Mouse (Mus musculus): ENCODE measurements around the gene Gm28053.

Gm28053 gene

GRCm38 (mm10) chr6:48692962-48693361 is 25.4 kb upstream of the Gm28053 start:
- no peak for DNase-seq (ENCODE audit: low spot score)

- DNase-seq (ENCODE audit: low spot score) = no peak
Observed at GRCm38 (mm10) chr6:48696830-48697554, 21.4 kb upstream of the Gm28053 start.

- DNase-seq (ENCODE audit: low spot score) = no peak
Observed at GRCm38 (mm10) chr6:48697555-48697930, 20.9 kb upstream of the Gm28053 start.

GRCm38 (mm10) chr6:48698066-48698856 is 20.1 kb upstream of the Gm28053 start:
- no peak for DNase-seq (ENCODE audit: low spot score)

GRCm38 (mm10) chr6:48698888-48699287 is 19.5 kb upstream of the Gm28053 start:
- DNase-seq (ENCODE audit: low spot score) = no peak

GRCm38 (mm10) chr6:48700251-48701075 is 17.9 kb upstream of the Gm28053 start:
- no peak for DNase-seq (ENCODE audit: low spot score)

GRCm38 (mm10) chr6:48702146-48702545 is 16.3 kb upstream of the Gm28053 start:
- DNase-seq (ENCODE audit: low spot score) = no peak

- no peak for DNase-seq (ENCODE audit: low spot score)
Observed at GRCm38 (mm10) chr6:48702601-48703000, 15.8 kb upstream of the Gm28053 start.

GRCm38 (mm10) chr6:48704146-48704545 is 14.3 kb upstream of the Gm28053 start:
- DNase-seq (ENCODE audit: low spot score) = no peak

- no peak for DNase-seq (ENCODE audit: low spot score)
Observed at GRCm38 (mm10) chr6:48706130-48706529, 12.3 kb upstream of the Gm28053 start.

- no peak for DNase-seq (ENCODE audit: low spot score)
Observed at GRCm38 (mm10) chr6:48720326-48720725, 1.9 kb downstream of the Gm28053 start.

- no peak for DNase-seq (ENCODE audit: low spot score)
Observed at GRCm38 (mm10) chr6:48723468-48723867, 5.1 kb downstream of the Gm28053 start.

- no peak for DNase-seq (ENCODE audit: low spot score)
Observed at GRCm38 (mm10) chr6:48725476-48725875, 7.1 kb downstream of the Gm28053 start.

GRCm38 (mm10) chr6:48727761-48728160 is 9.4 kb downstream of the Gm28053 start:
- DNase-seq (ENCODE audit: low spot score) = no peak

- no peak for DNase-seq (ENCODE audit: low spot score)
Observed at GRCm38 (mm10) chr6:48732864-48733304, 14.5 kb downstream of the Gm28053 start.

GRCm38 (mm10) chr6:48733660-48734059 is 15.3 kb downstream of the Gm28053 start:
- DNase-seq (ENCODE audit: low spot score) = no peak

GRCm38 (mm10) chr6:48737053-48737452 is 18.6 kb downstream of the Gm28053 start:
- no peak for DNase-seq (ENCODE audit: low spot score)

GRCm38 (mm10) chr6:48737688-48738087 is 19.3 kb downstream of the Gm28053 start:
- DNase-seq (ENCODE audit: low spot score) = no peak

GRCm38 (mm10) chr6:48738961-48739779 is 20.8 kb downstream of the Gm28053 start, which contains the start of gene Gimap1:
Gene Gimap1, plus strand, starts transcription at chr6:48739054.
- DNase-seq (ENCODE audit: low spot score) = peak; percentile 52

GRCm38 (mm10) chr6:48739780-48740055 is 21.3 kb downstream of the Gm28053 start:
- no peak for DNase-seq (ENCODE audit: low spot score)

GRCm38 (mm10) chr6:48740501-48741169 is 22.2 kb downstream of the Gm28053 start:
- no peak for DNase-seq (ENCODE audit: low spot score)

Measured in yolk sac, embryonic 10.5 days (tissue).